Mouse (Mus musculus): Measurements from ENCODE around the gene Ndufv1.

- TF ChIP-seq POLR2A (IDR thresholded peaks at IDR 0.05; ENCODE audit: borderline replicate concordance, low read depth, low read length) (no peak), CTCF (IDR thresholded peaks at IDR 0.05; ENCODE audit: low read depth, low read length) (no peak)
These were observed 46.6 kb upstream of the Ndufv1 start, which contains the start of gene Gstp3 for GRCm38 (mm10) chr19:4059069-4059740.

Data from bone marrow macrophage, adult 2 months (primary cell).